Mouse (Mus musculus) MEL (cell line): Measurements from ENCODE around the gene Gtf2ird1.

Experiments used
- CTCF ChIP-seq, 3 experiments: IDR thresholded peaks in 2 of 3; conservative IDR thresholded peaks in 1 of 3; 2 replicates each; pipeline ENCODE4 v1.5.1; 2011 to 2012; ENCODE audit warnings: low read length in 3 of 3, low read depth in 2 of 3, mild to moderate bottlenecking in 2 of 3, improper control_type of control experiment in 1 of 3, inconsistent platforms in 1 of 3, mixed read lengths in 1 of 3, moderate library complexity in 1 of 3; ENCODE audit not compliant: control insufficient read depth in 1 of 3, insufficient read depth in 1 of 3, poor library complexity in 1 of 3, severe bottlenecking in 1 of 3
- USF1 ChIP-seq: IDR thresholded peaks from 2 replicates; pipeline ENCODE4 v1.6.1; 2014; ENCODE audit warnings: low read depth, mild to moderate bottlenecking, inconsistent platforms, low read length, improper control_type of control experiment, moderate library complexity

- no peak for TF ChIP-seq CTCF (IDR thresholded peaks at IDR 0.05 in 2 of 3, conservative IDR thresholded peaks at IDR 0.05 in 1 of 3; ENCODE audit: control insufficient read depth in 1 of 3, insufficient read depth in 1 of 3, low read depth in 2 of 3, low read length in 3 of 3, poor library complexity in 1 of 3, severe bottlenecking in 1 of 3)
- no peak for TF ChIP-seq USF1
Measured at GRCm38 (mm10) chr5:134464225-134464624, 7.7 kb upstream of the Gtf2ird1 start.
